Mouse (Mus musculus): ENCODE measurements at regions not wholly inside any gene's neighbourhood (a gene's known extent, or its start where the extent isn't known, plus 50 kb on each side); places are given as distances from the start of the nearest gene placed in this dataset.
A peak's percentile ranks its signal among the peaks of the same experiment; 100 is the strongest.

- 88% methylated on average over 8 of the region's 8 CpGs for WGBS
- Histone ChIP-seq H3K4me3 (ENCODE audit: low read length) (no peak overlapping the region), H3K27me3 (ENCODE audit: control insufficient read depth, insufficient read depth, low read length) (peaks cover 8% of the 10 kb centered on the region; the same call in 1 of the 2 replicates), H3K9me3 (replicated peaks; ENCODE audit: control insufficient read depth, low read length) (no peaks in the 10 kb centered on the region), H3K4me2 (ENCODE audit: low read depth, low read length) (no peak overlapping the region), H3K36me3 (ENCODE audit: control insufficient read depth, insufficient read depth) (no peaks in the 10 kb centered on the region), H3K9ac (ENCODE audit: low read length) (no peak overlapping the region), H3K27ac (ENCODE audit: low read length) (no peak overlapping the region), H3K4me1 (ENCODE audit: control insufficient read depth, insufficient read depth, low read length) (peaks cover 6% of the 10 kb centered on the region)
- ATAC-seq (replicated peaks; ENCODE audit: extremely low read depth, insufficient read depth, low FRiP score) = no peak
Measured at GRCm38 (mm10) chr12:112327411-112327810, 161.8 kb upstream of the A530016L24Rik start.

GRCm38 (mm10) chr12:112328809-112329575 lies 160.3 kb upstream of the A530016L24Rik start:
- Histone ChIP-seq H3K36me3 (ENCODE audit: control insufficient read depth, insufficient read depth) (no peaks in the 10 kb centered on the region), H3K4me2 (ENCODE audit: low read depth, low read length) (no peak overlapping the region), H3K4me3 (ENCODE audit: low read length) (no peak overlapping the region), H3K27me3 (ENCODE audit: control insufficient read depth, insufficient read depth, low read length) (peaks cover 11% of the 10 kb centered on the region), H3K9me3 (replicated peaks; ENCODE audit: control insufficient read depth, low read length) (no peaks in the 10 kb centered on the region), H3K27ac (ENCODE audit: low read length) (no peak overlapping the region), H3K9ac (ENCODE audit: low read length) (no peak overlapping the region), H3K4me1 (ENCODE audit: control insufficient read depth, insufficient read depth, low read length) (peaks cover 6% of the 10 kb centered on the region)
- 0 out of 2 replicates have a peak, but pooled peaks have one; percentile 16 for ATAC-seq (replicated peaks; ENCODE audit: extremely low read depth, insufficient read depth, low FRiP score)
- WGBS = 38% methylated on average over 8 of the region's 8 CpGs

GRCm38 (mm10) chr12:112329701-112330301 lies 159.4 kb upstream of the A530016L24Rik start:
- Histone ChIP-seq H3K9ac (ENCODE audit: low read length) (peak overlapping the region; percentile 4; the same call in 1 of the 2 replicates), H3K4me3 (ENCODE audit: low read length) (no peak overlapping the region; the same call in 1 of the 2 replicates), H3K27me3 (ENCODE audit: control insufficient read depth, insufficient read depth, low read length) (peaks cover 11% of the 10 kb centered on the region), H3K4me1 (ENCODE audit: control insufficient read depth, insufficient read depth, low read length) (peaks cover 10% of the 10 kb centered on the region), H3K9me3 (replicated peaks; ENCODE audit: control insufficient read depth, low read length) (no peaks in the 10 kb centered on the region), H3K36me3 (ENCODE audit: control insufficient read depth, insufficient read depth) (no peaks in the 10 kb centered on the region), H3K4me2 (ENCODE audit: low read depth, low read length) (peak overlapping the region; percentile 23), H3K27ac (ENCODE audit: low read length) (peak overlapping the region; percentile 33; the same call in 1 of the 2 replicates)
- no peak for ATAC-seq (replicated peaks; ENCODE audit: extremely low read depth, insufficient read depth, low FRiP score)
- 28% methylated on average over 18 of the region's 18 CpGs for WGBS

GRCm38 (mm10) chr12:112330557-112330956 lies 158.7 kb upstream of the A530016L24Rik start:
- no peaks in the 10 kb centered on the region for H3K9me3 ChIP-seq (replicated peaks; ENCODE audit: control insufficient read depth, low read length)
- peaks cover 10% of the 10 kb centered on the region for H3K4me1 ChIP-seq (ENCODE audit: control insufficient read depth, insufficient read depth, low read length)
- no peak overlapping the region for H3K27ac ChIP-seq (ENCODE audit: low read length)
- ATAC-seq (replicated peaks; ENCODE audit: extremely low read depth, insufficient read depth, low FRiP score) = no peak
- no peaks in the 10 kb centered on the region for H3K36me3 ChIP-seq (ENCODE audit: control insufficient read depth, insufficient read depth)
- H3K27me3 ChIP-seq (ENCODE audit: control insufficient read depth, insufficient read depth, low read length) = peaks cover 15% of the 10 kb centered on the region
- H3K4me2 ChIP-seq (ENCODE audit: low read depth, low read length) = no peak overlapping the region
- H3K4me3 ChIP-seq (ENCODE audit: low read length) = no peak overlapping the region
- H3K9ac ChIP-seq (ENCODE audit: low read length) = no peak overlapping the region
- 71% methylated on average over 5 of the region's 5 CpGs for WGBS

GRCm38 (mm10) chr12:112331061-112331460 lies 158.2 kb upstream of the A530016L24Rik start:
- Histone ChIP-seq H3K36me3 (ENCODE audit: control insufficient read depth, insufficient read depth) (no peaks in the 10 kb centered on the region), H3K4me3 (ENCODE audit: low read length) (no peak overlapping the region), H3K4me2 (ENCODE audit: low read depth, low read length) (no peak overlapping the region), H3K27ac (ENCODE audit: low read length) (no peak overlapping the region), H3K9me3 (replicated peaks; ENCODE audit: control insufficient read depth, low read length) (no peaks in the 10 kb centered on the region), H3K9ac (ENCODE audit: low read length) (no peak overlapping the region), H3K27me3 (ENCODE audit: control insufficient read depth, insufficient read depth, low read length) (peaks cover 15% of the 10 kb centered on the region), H3K4me1 (ENCODE audit: control insufficient read depth, insufficient read depth, low read length) (peaks cover 10% of the 10 kb centered on the region)
- WGBS = 82% methylated on average over 16 of the region's 16 CpGs
- no peak for ATAC-seq (replicated peaks; ENCODE audit: extremely low read depth, insufficient read depth, low FRiP score)

GRCm38 (mm10) chr12:112333125-112334079 lies 155.8 kb upstream of the A530016L24Rik start:
- ATAC-seq (replicated peaks; ENCODE audit: extremely low read depth, insufficient read depth, low FRiP score) = peak; percentile 42; the same call in 1 of the 2 replicates
- Histone ChIP-seq H3K9ac (ENCODE audit: low read length) (no peak overlapping the region), H3K27me3 (ENCODE audit: control insufficient read depth, insufficient read depth, low read length) (peaks cover 15% of the 10 kb centered on the region), H3K36me3 (ENCODE audit: control insufficient read depth, insufficient read depth) (no peaks in the 10 kb centered on the region), H3K4me3 (ENCODE audit: low read length) (no peak overlapping the region), H3K9me3 (replicated peaks; ENCODE audit: control insufficient read depth, low read length) (no peaks in the 10 kb centered on the region), H3K4me2 (ENCODE audit: low read depth, low read length) (no peak overlapping the region), H3K27ac (ENCODE audit: low read length) (peak overlapping the region; percentile 56), H3K4me1 (ENCODE audit: control insufficient read depth, insufficient read depth, low read length) (peaks cover 10% of the 10 kb centered on the region)
- 61% methylated on average over 18 of the region's 19 CpGs for WGBS

GRCm38 (mm10) chr12:112334106-112334855 lies 155.0 kb upstream of the A530016L24Rik start:
- no peak for ATAC-seq (replicated peaks; ENCODE audit: extremely low read depth, insufficient read depth, low FRiP score)
- H3K9ac ChIP-seq (ENCODE audit: low read length) = no peak overlapping the region
- no peaks in the 10 kb centered on the region for H3K9me3 ChIP-seq (replicated peaks; ENCODE audit: control insufficient read depth, low read length)
- H3K4me1 ChIP-seq (ENCODE audit: control insufficient read depth, insufficient read depth, low read length) = peaks cover 10% of the 10 kb centered on the region
- peaks cover 12% of the 10 kb centered on the region for H3K27me3 ChIP-seq (ENCODE audit: control insufficient read depth, insufficient read depth, low read length)
- H3K4me3 ChIP-seq (ENCODE audit: low read length) = no peak overlapping the region
- WGBS = 61% methylated on average over 20 of the region's 20 CpGs
- H3K4me2 ChIP-seq (ENCODE audit: low read depth, low read length) = no peak overlapping the region
- no peaks in the 10 kb centered on the region for H3K36me3 ChIP-seq (ENCODE audit: control insufficient read depth, insufficient read depth)
- no peak overlapping the region; the same call in 1 of the 2 replicates for H3K27ac ChIP-seq (ENCODE audit: low read length)

GRCm38 (mm10) chr12:112335641-112336040 lies 153.6 kb upstream of the A530016L24Rik start:
- Histone ChIP-seq H3K9ac (ENCODE audit: low read length) (no peak overlapping the region), H3K4me1 (ENCODE audit: control insufficient read depth, insufficient read depth, low read length) (peaks cover 4% of the 10 kb centered on the region; the same call in 1 of the 2 replicates)
- WGBS = 78% methylated on average over 7 of the region's 7 CpGs

More at GRCm38 (mm10) chr12:112335641-112336040, 153.6 kb upstream of the A530016L24Rik start:
- Histone ChIP-seq H3K4me2 (ENCODE audit: low read depth, low read length) (no peak overlapping the region), H3K27me3 (ENCODE audit: control insufficient read depth, insufficient read depth, low read length) (peaks cover 12% of the 10 kb centered on the region), H3K27ac (ENCODE audit: low read length) (no peak overlapping the region), H3K4me3 (ENCODE audit: low read length) (no peak overlapping the region), H3K36me3 (ENCODE audit: control insufficient read depth, insufficient read depth) (no peaks in the 10 kb centered on the region), H3K9me3 (replicated peaks; ENCODE audit: control insufficient read depth, low read length) (no peaks in the 10 kb centered on the region)
- ATAC-seq (replicated peaks; ENCODE audit: extremely low read depth, insufficient read depth, low FRiP score) = no peak

All from heart, embryonic 16.5 days (tissue).